In genomic region chr13:28883398-28883797, GRCm38 (mm10) we compare ENCODE assay signal across 9 mouse cellular contexts.
A peak's percentile ranks its signal among the peaks of the same experiment; 100 is the strongest.
DNase-seq lines count a peak whose midpoint lies in the region; ATAC-seq and TF ChIP-seq lines count a peak whose summit lies in the region.
"Had no signal": no experiment of that assay in that cellular context is flagged by ENCODE, and none has a peak within 500 bp of the region (broad histone marks: within the 10 kb centered on the region; RNA-seq: fewer than 3 reads in every experiment).

No protein-coding gene starts in this region.

- no peak for DNase-seq in heart, adult 18-20 months
- DNase-seq in midbrain, embryonic 11.5 days (ENCODE audit: low spot score, missing footprints): peak; percentile 92
- no peak for DNase-seq in MN1 (ENCODE audit: low spot score)
- no peak for DNase-seq in adrenal gland, postnatal 25 days

- no peaks in the 10 kb centered on the region for H3K36me3 ChIP-seq in heart, embryonic 13.5 days
- no peaks in the 10 kb centered on the region for H3K36me3 ChIP-seq in E14TG2a.4 (ENCODE audit: insufficient read depth, low read length)
- H3K36me3 ChIP-seq in forebrain, embryonic 16.5 days (ENCODE audit: control insufficient read depth, insufficient read depth): no peaks in the 10 kb centered on the region
- H3K36me3 ChIP-seq in midbrain, embryonic 11.5 days (ENCODE audit: control insufficient read depth, insufficient read depth, low read length): no peaks in the 10 kb centered on the region

- peaks cover 43% of the 10 kb centered on the region for H3K27me3 ChIP-seq in heart, embryonic 13.5 days (replicated peaks)
- H3K27me3 ChIP-seq in E14TG2a.4 (ENCODE audit: insufficient read depth, low read length): peaks cover 30% of the 10 kb centered on the region
- no peaks in the 10 kb centered on the region for H3K27me3 ChIP-seq in forebrain, embryonic 16.5 days (replicated peaks; ENCODE audit: control insufficient read depth, insufficient read depth, low read length)
- 0 out of 2 replicates have a peak, but pooled peaks cover 2% of the 10 kb centered on the region for H3K27me3 ChIP-seq in midbrain, embryonic 11.5 days (ENCODE audit: control insufficient read depth, insufficient read depth, low read length)

- H3K4me2 ChIP-seq in heart, embryonic 13.5 days: peak overlapping the region; percentile 85
- H3K4me2 ChIP-seq in forebrain, embryonic 16.5 days (ENCODE audit: low read length): peak overlapping the region; percentile 76
- peak overlapping the region; percentile 63 for H3K4me2 ChIP-seq in midbrain, embryonic 11.5 days

- H3K9ac ChIP-seq in heart, embryonic 13.5 days: peak overlapping the region; percentile 81
- H3K9ac ChIP-seq in forebrain, embryonic 16.5 days (replicated peaks; ENCODE audit: low read depth, low read length): peak overlapping the region; percentile 74
- H3K9ac ChIP-seq in midbrain, embryonic 11.5 days (ENCODE audit: low read length): peak overlapping the region; percentile 75

- peak overlapping the region; percentile 66 for H3K4me3 ChIP-seq in heart, embryonic 13.5 days
- H3K4me3 ChIP-seq in E14TG2a.4 (replicated peaks; ENCODE audit: low read length): peak overlapping the region; percentile 79
- H3K4me3 ChIP-seq in forebrain, embryonic 16.5 days (replicated peaks; ENCODE audit: low read length): peak overlapping the region; percentile 72
- peak overlapping the region; percentile 48 for H3K4me3 ChIP-seq in midbrain, embryonic 11.5 days (ENCODE audit: low read depth, low read length)

- no peak for ATAC-seq in heart, embryonic 13.5 days (ENCODE audit: extremely low read depth, insufficient number of reproducible peaks, low FRiP score, low TSS enrichment)
- ATAC-seq in forebrain, embryonic 16.5 days: no peak
- no peak for ATAC-seq in midbrain, embryonic 11.5 days (ENCODE audit: low FRiP score)
- ATAC-seq in megakaryocyte progenitor cell, adult 5-6 weeks (replicated peaks; ENCODE audit: poor library complexity): no peak

- TF ChIP-seq CTCF in E14TG2a.4 (conservative IDR thresholded peaks at IDR 0.05; ENCODE audit: low read length): no peak

- H3K9me3 ChIP-seq in heart, embryonic 13.5 days: no peaks in the 10 kb centered on the region
- no peaks in the 10 kb centered on the region for H3K9me3 ChIP-seq in E14TG2a.4 (ENCODE audit: low read length)
- H3K9me3 ChIP-seq in forebrain, embryonic 16.5 days (ENCODE audit: control insufficient read depth, low read length): no peaks in the 10 kb centered on the region
- no peaks in the 10 kb centered on the region for H3K9me3 ChIP-seq in midbrain, embryonic 11.5 days (ENCODE audit: control insufficient read depth, low read length)

- WGBS in heart, embryonic 13.5 days: 56% methylated on average over 8 of the region's 8 CpGs
- 25% methylated on average over 8 of the region's 8 CpGs for WGBS in forebrain, embryonic 16.5 days
- 27% methylated on average over 8 of the region's 8 CpGs for WGBS in midbrain, embryonic 11.5 days

- H3K4me1 ChIP-seq in heart, embryonic 13.5 days: peaks cover 48% of the 10 kb centered on the region
- peaks cover 60% of the 10 kb centered on the region for H3K4me1 ChIP-seq in E14TG2a.4 (replicated peaks; ENCODE audit: low read depth, low read length)
- H3K4me1 ChIP-seq in forebrain, embryonic 16.5 days (replicated peaks; ENCODE audit: control insufficient read depth, insufficient read depth, low read length): peaks cover 47% of the 10 kb centered on the region
- H3K4me1 ChIP-seq in midbrain, embryonic 11.5 days (ENCODE audit: control insufficient read depth, insufficient read depth, low read length): peaks cover 29% of the 10 kb centered on the region

- H3K27ac ChIP-seq in heart, embryonic 13.5 days (replicated peaks): no peak overlapping the region
- H3K27ac ChIP-seq in forebrain, embryonic 16.5 days (ENCODE audit: low read length): no peak overlapping the region
- no peak overlapping the region for H3K27ac ChIP-seq in midbrain, embryonic 11.5 days (ENCODE audit: low read depth, low read length)
- H3K27ac ChIP-seq: layer of hippocampus, adult 2 months had no signal
